In the genomic region with DNA sequence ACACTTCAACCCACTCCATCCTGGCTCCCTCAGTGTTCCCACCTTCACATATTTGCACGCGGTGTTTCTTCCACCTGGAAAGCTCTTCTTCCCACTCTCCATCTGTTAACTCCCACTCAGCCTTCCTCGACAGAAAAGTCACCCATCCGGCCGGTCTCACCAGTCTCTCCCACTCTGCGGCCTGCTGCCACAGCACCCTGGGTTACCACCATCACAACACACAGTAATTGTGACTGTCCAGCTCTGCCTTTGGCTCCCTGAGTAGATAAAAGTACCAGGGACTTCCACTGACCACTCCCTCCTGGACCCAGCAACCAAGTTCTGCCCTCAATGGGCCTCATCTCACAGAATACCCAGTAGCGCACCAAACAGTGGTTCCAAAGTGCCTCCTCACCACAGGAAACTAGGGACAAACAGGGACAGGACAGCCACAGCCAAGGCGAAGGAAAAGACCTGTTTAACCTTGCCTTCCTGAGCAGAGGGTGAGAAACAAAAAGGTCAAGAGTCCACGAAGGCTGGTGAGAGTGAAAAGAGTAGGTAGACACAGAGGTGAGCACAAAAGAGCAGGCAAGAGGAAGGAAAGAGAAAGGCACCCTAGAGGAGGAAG, we compare ENCODE assay signal across 8 mouse cellular contexts. TPM values are rescaled to one million over a fixed set of nuclear protein-coding genes. Genes with fewer than 3 reads are reported as not detected.
DNase-seq lines count a peak whose midpoint lies in the region; ATAC-seq and TF ChIP-seq lines count a peak whose summit lies in the region.

No protein-coding gene starts in this region.

- ATAC-seq in erythroblast, adult 5-6 weeks (replicated peaks; ENCODE audit: low FRiP score, poor library complexity, severe bottlenecking), result peak; percentile 29
- peak; percentile 10 for ATAC-seq in lung, postnatal 0 days
- no peak for ATAC-seq in stomach, embryonic 15.5 days (ENCODE audit: insufficient read depth, low FRiP score, low read depth)

- H3K9ac ChIP-seq in lung, postnatal 0 days (replicated peaks; ENCODE audit: low read depth), result peak overlapping the region; percentile 82
- peak overlapping the region; percentile 91 for H3K9ac ChIP-seq in stomach, embryonic 15.5 days

- peak overlapping the region; percentile 69 for H3K4me2 ChIP-seq in lung, postnatal 0 days (replicated peaks; ENCODE audit: low read depth, low read length)
- peak overlapping the region; percentile 83 for H3K4me2 ChIP-seq in stomach, embryonic 15.5 days

- H3K27ac ChIP-seq in lung, postnatal 0 days (ENCODE audit: low read length), result peak overlapping the region; percentile 92
- peak overlapping the region; percentile 97; the same call in 1 of the 2 replicates for H3K27ac ChIP-seq in stomach, embryonic 15.5 days

- no peaks in the 10 kb centered on the region for H3K9me3 ChIP-seq in lung, postnatal 0 days (ENCODE audit: low read length)
- H3K9me3 ChIP-seq in stomach, embryonic 15.5 days, result no peaks in the 10 kb centered on the region

- no peak for TF ChIP-seq EP300 in lung, postnatal 0 days (IDR thresholded peaks at IDR 0.05)

- no peaks in the 10 kb centered on the region for H3K36me3 ChIP-seq in lung, postnatal 0 days (ENCODE audit: insufficient read depth, low read length)
- H3K36me3 ChIP-seq in stomach, embryonic 15.5 days, result peaks cover 9% of the 10 kb centered on the region; the same call in 1 of the 2 replicates

- peaks cover 14% of the 10 kb centered on the region; the same call in 1 of the 2 replicates for H3K4me1 ChIP-seq in lung, postnatal 0 days (ENCODE audit: insufficient read depth, low read depth, low read length)
- peaks cover 45% of the 10 kb centered on the region for H3K4me1 ChIP-seq in stomach, embryonic 15.5 days

- 25% methylated on average over 9 of the region's 9 CpGs for WGBS in lung, postnatal 0 days
- WGBS in stomach, embryonic 15.5 days, result 28% methylated on average over 9 of the region's 9 CpGs

- DNase-seq in frontal cortex, adult 2 months (ENCODE audit: extremely low spot score in 1 of 2, low spot score in 1 of 2), result peak; percentile 34 to 76
- no peak for DNase-seq in frontal cortex, postnatal 10 days (ENCODE audit: low spot score in 2 of 2)
- peak; percentile 17 for DNase-seq in CD4-positive helper T cell, adult 2 months (ENCODE audit: low read depth, low spot score)
- peak; percentile 35 to 41 for DNase-seq in kidney, adult 8-10 months
- peak; percentile 35 for DNase-seq in lung, postnatal 0 days (ENCODE audit: low spot score)
- no peak for DNase-seq in gastrocnemius, postnatal 10 days

- no peaks in the 10 kb centered on the region for H3K27me3 ChIP-seq in lung, postnatal 0 days (replicated peaks; ENCODE audit: insufficient read depth, low read length)
- no peaks in the 10 kb centered on the region for H3K27me3 ChIP-seq in stomach, embryonic 15.5 days (replicated peaks)

- TF ChIP-seq CTCF in lung, postnatal 0 days (IDR thresholded peaks at IDR 0.05), result no peak

- peak overlapping the region; percentile 75 for H3K4me3 ChIP-seq in lung, postnatal 0 days (ENCODE audit: low read depth, low read length)
- H3K4me3 ChIP-seq in stomach, embryonic 15.5 days (replicated peaks), result peak overlapping the region; percentile 95

RNA-seq across cellular contexts. Expression of a gene that starts 1.2 kb away (rescaled TPM):
- 128 and 129 TPM in 2 replicates for polyA plus RNA-seq in frontal cortex, adult 2 months (2012; rRNA removed)
- total RNA-seq in erythroblast, adult 5-6 weeks (2015; ENCODE audit: low replicate concordance), result 31.6 and 45.3 TPM in 2 replicates
- 37.3 and 47.0 TPM in 2 replicates for total RNA-seq in erythroblast, adult 5-6 weeks (2017; ENCODE audit: low replicate concordance)
- polyA plus RNA-seq in lung, postnatal 0 days (2015; fragmentation: Nextera tagmentation; extraction: Ambion mirVana), result 6.8 and 7.5 TPM in 2 replicates
- 8.5 and 9.0 TPM in 2 replicates for polyA plus RNA-seq in stomach, embryonic 15.5 days (2015; fragmentation: Nextera tagmentation; extraction: Ambion mirVana)
- total RNA-seq in gastrocnemius, postnatal 10 days (2021), result 10 to 100 TPM; 53.0 to 58.1 TPM

RNA-seq across cellular contexts. Expression of a gene that starts 26.4 kb away (rescaled TPM):
- 37.9 and 45.7 TPM in 2 replicates for polyA plus RNA-seq in frontal cortex, adult 2 months (2012; rRNA removed)
- total RNA-seq in erythroblast, adult 5-6 weeks (2015; ENCODE audit: low replicate concordance), result 37.3 and 72.3 TPM in 2 replicates
- 53.4 and 88.6 TPM in 2 replicates for total RNA-seq in erythroblast, adult 5-6 weeks (2017; ENCODE audit: low replicate concordance)
- 0.90 and 0.91 TPM in 2 replicates for polyA plus RNA-seq in lung, postnatal 0 days (2015; fragmentation: Nextera tagmentation; extraction: Ambion mirVana)
- polyA plus RNA-seq in stomach, embryonic 15.5 days (2015; fragmentation: Nextera tagmentation; extraction: Ambion mirVana), result 2.4 and 4.8 TPM in 2 replicates
- 1 to 10 TPM; 4.6 to 5.2 TPM for total RNA-seq in gastrocnemius, postnatal 10 days (2021)

RNA-seq across cellular contexts. Expression of a gene that starts 27.2 kb away (rescaled TPM):
- polyA plus RNA-seq in frontal cortex, adult 2 months (2012; rRNA removed), result 98.4 and 107 TPM in 2 replicates
- 5.0 and 8.3 TPM in 2 replicates for total RNA-seq in erythroblast, adult 5-6 weeks (2015; ENCODE audit: low replicate concordance)
- 3.1 and 9.1 TPM in 2 replicates for total RNA-seq in erythroblast, adult 5-6 weeks (2017; ENCODE audit: low replicate concordance)
- 49.7 and 54.4 TPM in 2 replicates for polyA plus RNA-seq in lung, postnatal 0 days (2015; fragmentation: Nextera tagmentation; extraction: Ambion mirVana)
- 83.5 and 94.5 TPM in 2 replicates for polyA plus RNA-seq in stomach, embryonic 15.5 days (2015; fragmentation: Nextera tagmentation; extraction: Ambion mirVana)
- total RNA-seq in gastrocnemius, postnatal 10 days (2021), result 10 to 100 TPM; 22.1 to 23.3 TPM

RNA-seq across cellular contexts. Expression of a gene that starts 32.8 kb away (rescaled TPM):
- polyA plus RNA-seq in frontal cortex, adult 2 months (2012; rRNA removed), result 244 and 251 TPM in 2 replicates
- total RNA-seq in erythroblast, adult 5-6 weeks (2015; ENCODE audit: low replicate concordance), result not detected in 2 replicates
- not detected in 2 replicates for total RNA-seq in erythroblast, adult 5-6 weeks (2017; ENCODE audit: low replicate concordance)
- 0.31 and 0.45 TPM in 2 replicates for polyA plus RNA-seq in lung, postnatal 0 days (2015; fragmentation: Nextera tagmentation; extraction: Ambion mirVana)
- polyA plus RNA-seq in stomach, embryonic 15.5 days (2015; fragmentation: Nextera tagmentation; extraction: Ambion mirVana), result 0.94 and 1.3 TPM in 2 replicates
- 1 to 10 TPM; 3.3 to 4.6 TPM for total RNA-seq in gastrocnemius, postnatal 10 days (2021)

RNA-seq across cellular contexts. Expression of a gene that starts 53.8 kb away (rescaled TPM):
- polyA plus RNA-seq in frontal cortex, adult 2 months (2012; rRNA removed), result 1.00 and 1.1 TPM in 2 replicates
- total RNA-seq in erythroblast, adult 5-6 weeks (2015; ENCODE audit: low replicate concordance), result 0.96 TPM in 1 of 2 replicates, not detected in the other
- 1.4 and 1.7 TPM in 2 replicates for total RNA-seq in erythroblast, adult 5-6 weeks (2017; ENCODE audit: low replicate concordance)
- not detected in 2 replicates for polyA plus RNA-seq in lung, postnatal 0 days (2015; fragmentation: Nextera tagmentation; extraction: Ambion mirVana)
- 0.80 and 0.89 TPM in 2 replicates for polyA plus RNA-seq in stomach, embryonic 15.5 days (2015; fragmentation: Nextera tagmentation; extraction: Ambion mirVana)
- total RNA-seq in gastrocnemius, postnatal 10 days (2021), result not detected

Comparison
In these comparisons a context has a peak if more than half of its experiments do, and no peak if none do; other contexts are left out.
1. DNase-seq: peak in frontal cortex, adult 2 months (2 of 2), CD4-positive helper T cell, adult 2 months (single experiment), kidney, adult 8-10 months (2 of 2) and lung, postnatal 0 days (single experiment); none in frontal cortex, postnatal 10 days (0 of 2) and gastrocnemius, postnatal 10 days (single experiment).
2. RNA of a gene that starts 1.2 kb away (polyA plus RNA-seq): 128 to 129 TPM in frontal cortex, adult 2 months; 8.5 to 9.0 TPM in stomach, embryonic 15.5 days and 6.8 to 7.5 TPM in lung, postnatal 0 days; every median in the first group is over 10 times any median in the second.